Mouse (Mus musculus) G1E (cell line): ENCODE measurements around the gene Psmd2.

Source experiments
- CTCF ChIP-seq: IDR thresholded peaks from 2 replicates; pipeline ENCODE4 v1.5.1; 2012; ENCODE audit warnings: low read depth, low read length, inconsistent platforms, mixed read lengths
- TAL1 ChIP-seq: conservative IDR thresholded peaks from 2 replicates; pipeline ENCODE4 v1.6.1; 2012; ENCODE audit warnings: low read depth, low read length, inconsistent platforms, mixed read lengths

DNA sequence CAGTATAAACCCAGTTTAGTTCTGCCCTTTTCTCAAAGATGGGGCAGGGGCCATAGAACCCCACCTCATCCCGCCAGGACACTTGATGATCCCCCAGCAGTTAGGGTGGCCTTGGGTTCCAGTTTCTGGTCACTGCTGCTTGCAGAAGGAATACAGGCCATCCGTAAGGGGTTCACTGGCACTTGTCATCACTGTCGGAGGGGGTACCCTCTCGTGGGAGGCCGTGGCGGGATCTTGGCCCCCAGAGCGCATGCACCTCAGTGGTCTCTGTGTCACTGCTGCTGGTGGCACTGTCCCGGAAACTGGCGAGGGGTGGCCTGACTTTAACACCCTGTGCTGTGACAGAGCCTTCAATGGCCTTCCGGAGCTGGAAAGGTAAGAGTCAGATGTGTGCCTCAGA lies 51.6 kb downstream of the Psmd2 start:
- no peak for TF ChIP-seq CTCF
- TF ChIP-seq TAL1, result no peak
